Mouse (Mus musculus): ENCODE measurements around the gene Zfp69. TPM values are rescaled to one million over a fixed set of nuclear protein-coding genes. Genes with fewer than 3 reads are reported as not detected.

Gene Zfp69
- polyA plus RNA-seq, 1 experiment from 2014 or later, result 10.8 TPM

- H3K9ac ChIP-seq, result no peak overlapping the region
- H3K4me3 ChIP-seq, result no peak overlapping the region
- no peaks in the 10 kb centered on the region for H3K27me3 ChIP-seq (replicated peaks)
- H3K4me1 ChIP-seq, result no peaks in the 10 kb centered on the region
- H3K27ac ChIP-seq, result no peak overlapping the region
- ATAC-seq (ENCODE audit: low FRiP score, low read depth), result no peak
- H3K4me2 ChIP-seq (replicated peaks), result no peak overlapping the region
- H3K36me3 ChIP-seq, result no peaks in the 10 kb centered on the region
- 73% methylated on average over 11 of the region's 11 CpGs for WGBS
- H3K9me3 ChIP-seq, result no peaks in the 10 kb centered on the region
These were observed 57.7 kb downstream of the Zfp69 start for GRCm38 (mm10) chr4:120893656-120894401.

GRCm38 (mm10) chr4:120892516-120892915 lies 59.0 kb downstream of the Zfp69 start:
- Histone ChIP-seq H3K4me1 (no peaks in the 10 kb centered on the region), H3K27me3 (replicated peaks) (no peaks in the 10 kb centered on the region), H3K4me3 (no peak overlapping the region), H3K9ac (no peak overlapping the region), H3K27ac (no peak overlapping the region), H3K36me3 (no peaks in the 10 kb centered on the region), H3K9me3 (no peaks in the 10 kb centered on the region), H3K4me2 (replicated peaks) (no peak overlapping the region)
- ATAC-seq (ENCODE audit: low FRiP score, low read depth), result no peak
- 68% methylated on average over 1 of the region's 1 CpGs for WGBS

- no peak overlapping the region for H3K27ac ChIP-seq
- H3K9ac ChIP-seq, result no peak overlapping the region
- H3K4me1 ChIP-seq, result no peaks in the 10 kb centered on the region
- H3K9me3 ChIP-seq, result no peaks in the 10 kb centered on the region
- no peak overlapping the region for H3K4me3 ChIP-seq
- no peak overlapping the region for H3K4me2 ChIP-seq (replicated peaks)
- ATAC-seq (ENCODE audit: low FRiP score, low read depth), result no peak
- H3K27me3 ChIP-seq (replicated peaks), result no peaks in the 10 kb centered on the region
- no peaks in the 10 kb centered on the region for H3K36me3 ChIP-seq
These were observed 59.5 kb downstream of the Zfp69 start for GRCm38 (mm10) chr4:120891960-120892359.

GRCm38 (mm10) chr4:120890754-120891440 lies 60.6 kb downstream of the Zfp69 start:
- Histone ChIP-seq H3K36me3 (no peaks in the 10 kb centered on the region), H3K4me3 (no peak overlapping the region), H3K27me3 (replicated peaks) (0 out of 2 replicates have a peak, but pooled peaks cover 4% of the 10 kb centered on the region), H3K9ac (no peak overlapping the region), H3K27ac (no peak overlapping the region), H3K4me1 (peaks cover under 1% of the 10 kb centered on the region; the same call in 1 of the 2 replicates), H3K4me2 (replicated peaks) (no peak overlapping the region), H3K9me3 (no peaks in the 10 kb centered on the region)
- WGBS, result 64% methylated on average over 11 of the region's 11 CpGs
- ATAC-seq (ENCODE audit: low FRiP score, low read depth), result no peak; the same call in 1 of the 2 replicates

- H3K9ac ChIP-seq, result no peak overlapping the region
- H3K27me3 ChIP-seq (replicated peaks), result 0 out of 2 replicates have a peak, but pooled peaks cover 4% of the 10 kb centered on the region
- no peak overlapping the region for H3K27ac ChIP-seq
- peaks cover 8% of the 10 kb centered on the region; the same call in 1 of the 2 replicates for H3K4me1 ChIP-seq
- WGBS, result 75% methylated on average over 8 of the region's 8 CpGs
- no peak overlapping the region for H3K4me2 ChIP-seq (replicated peaks)
- H3K9me3 ChIP-seq, result no peaks in the 10 kb centered on the region
- no peaks in the 10 kb centered on the region for H3K36me3 ChIP-seq
- H3K4me3 ChIP-seq, result no peak overlapping the region
- no peak for ATAC-seq (ENCODE audit: low FRiP score, low read depth)
These were observed 62.6 kb downstream of the Zfp69 start for GRCm38 (mm10) chr4:120888884-120889283.

- Histone ChIP-seq H3K9me3 (no peaks in the 10 kb centered on the region), H3K36me3 (no peaks in the 10 kb centered on the region), H3K4me1 (peaks cover 11% of the 10 kb centered on the region), H3K27me3 (replicated peaks) (0 out of 2 replicates have a peak, but pooled peaks cover 4% of the 10 kb centered on the region), H3K9ac (no peak overlapping the region), H3K27ac (no peak overlapping the region), H3K4me3 (no peak overlapping the region), H3K4me2 (replicated peaks) (no peak overlapping the region)
- ATAC-seq (ENCODE audit: low FRiP score, low read depth), result no peak
- WGBS, result 29% methylated on average over 8 of the region's 8 CpGs
These were observed 64.0 kb downstream of the Zfp69 start for GRCm38 (mm10) chr4:120887381-120888112.

GRCm38 (mm10) chr4:120886811-120887210 lies 64.7 kb downstream of the Zfp69 start:
- 0 out of 2 replicates have a peak, but pooled peaks cover 4% of the 10 kb centered on the region for H3K27me3 ChIP-seq (replicated peaks)
- peaks cover 18% of the 10 kb centered on the region for H3K4me1 ChIP-seq
- no peak overlapping the region for H3K4me2 ChIP-seq (replicated peaks)
- no peaks in the 10 kb centered on the region for H3K9me3 ChIP-seq
- WGBS, result 82% methylated on average over 5 of the region's 5 CpGs
- no peaks in the 10 kb centered on the region for H3K36me3 ChIP-seq
- no peak overlapping the region for H3K4me3 ChIP-seq
- no peak for ATAC-seq (ENCODE audit: low FRiP score, low read depth)
- H3K27ac ChIP-seq, result no peak overlapping the region
- H3K9ac ChIP-seq, result no peak overlapping the region

GRCm38 (mm10) chr4:120886131-120886530 lies 65.4 kb downstream of the Zfp69 start:
- H3K9me3 ChIP-seq, result no peaks in the 10 kb centered on the region
- H3K27me3 ChIP-seq (replicated peaks), result 0 out of 2 replicates have a peak, but pooled peaks cover 4% of the 10 kb centered on the region
- H3K27ac ChIP-seq, result no peak overlapping the region
- no peak overlapping the region for H3K4me3 ChIP-seq
- H3K4me1 ChIP-seq, result peaks cover 24% of the 10 kb centered on the region
- no peak overlapping the region for H3K4me2 ChIP-seq (replicated peaks)
- H3K36me3 ChIP-seq, result no peaks in the 10 kb centered on the region
- H3K9ac ChIP-seq, result no peak overlapping the region
- 58% methylated on average over 4 of the region's 4 CpGs for WGBS
- ATAC-seq (ENCODE audit: low FRiP score, low read depth), result no peak

- H3K27me3 ChIP-seq (replicated peaks), result 0 out of 2 replicates have a peak, but pooled peaks cover 4% of the 10 kb centered on the region
- no peak overlapping the region for H3K9ac ChIP-seq
- 42% methylated on average over 13 of the region's 13 CpGs for WGBS
- no peak for ATAC-seq (ENCODE audit: low FRiP score, low read depth)
- H3K27ac ChIP-seq, result no peak overlapping the region
- no peak overlapping the region for H3K4me2 ChIP-seq (replicated peaks)
- H3K9me3 ChIP-seq, result no peaks in the 10 kb centered on the region
- H3K4me3 ChIP-seq, result no peak overlapping the region
- peaks cover 29% of the 10 kb centered on the region for H3K4me1 ChIP-seq
- H3K36me3 ChIP-seq, result no peaks in the 10 kb centered on the region
These were observed 66.0 kb downstream of the Zfp69 start for GRCm38 (mm10) chr4:120885208-120886120.

- no peak overlapping the region for H3K27ac ChIP-seq
- 33% methylated on average over 5 of the region's 5 CpGs for WGBS
- no peak overlapping the region for H3K9ac ChIP-seq
- no peaks in the 10 kb centered on the region for H3K36me3 ChIP-seq
- H3K4me1 ChIP-seq, result peaks cover 29% of the 10 kb centered on the region
- peak; percentile 86 for ATAC-seq (ENCODE audit: low FRiP score, low read depth)
- no peaks in the 10 kb centered on the region for H3K9me3 ChIP-seq
- peak overlapping the region; percentile 27; the same call in 1 of the 2 replicates for H3K4me2 ChIP-seq (replicated peaks)
- H3K27me3 ChIP-seq (replicated peaks), result 0 out of 2 replicates have a peak, but pooled peaks cover 4% of the 10 kb centered on the region
- no peak overlapping the region for H3K4me3 ChIP-seq
These were observed 69.4 kb downstream of the Zfp69 start for GRCm38 (mm10) chr4:120882002-120882625.

All from neural tube, embryonic 12.5 days (tissue).